In the genomic region with DNA sequence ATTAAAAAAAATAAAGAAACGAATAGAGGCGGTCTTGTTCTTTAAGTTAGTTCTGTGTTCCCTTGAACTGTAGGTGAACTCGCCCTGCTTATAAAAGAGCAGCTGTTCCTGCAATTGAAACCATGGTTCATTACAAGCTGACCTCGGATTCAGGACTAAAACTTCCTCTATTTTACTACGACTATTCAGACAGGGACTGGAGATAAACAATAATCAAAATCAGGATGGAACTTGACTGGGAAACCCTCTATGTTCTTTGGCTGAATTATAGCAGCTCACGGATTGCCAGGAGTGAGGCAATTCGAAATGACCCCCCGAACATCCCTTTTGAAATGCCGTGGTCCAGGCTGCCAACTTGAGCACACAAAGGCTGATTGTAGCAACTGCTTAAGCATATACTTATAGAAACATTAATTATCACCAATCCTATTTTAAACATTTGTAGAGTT, we compare ENCODE assay signal across 13 mouse cellular contexts.
DNase-seq lines count a peak whose midpoint lies in the region; ATAC-seq lines count a peak whose summit lies in the region.
"Had no signal": no experiment of that assay in that cellular context is flagged by ENCODE, and none has a peak within 500 bp of the region (broad histone marks: within the 10 kb centered on the region; RNA-seq: fewer than 3 reads in every experiment).

No protein-coding gene starts in this region.

- no peak overlapping the region for H3K27ac ChIP-seq in limb, embryonic 11.5 days (replicated peaks; ENCODE audit: low read depth, low read length)
- no peak overlapping the region for H3K27ac ChIP-seq in limb, embryonic 10.5 days
- no peak overlapping the region; the same call in 1 of the 2 replicates for H3K27ac ChIP-seq in embryonic facial prominence, embryonic 14.5 days (replicated peaks; ENCODE audit: low read depth, low read length)
- no peak overlapping the region for H3K27ac ChIP-seq in neural tube, embryonic 12.5 days
- H3K27ac ChIP-seq: left cerebral cortex, adult 2 months; liver, embryonic 15.5 days had no signal

- no peak for ATAC-seq in limb, embryonic 11.5 days (ENCODE audit: insufficient number of reproducible peaks, low FRiP score, low TSS enrichment, low read depth)
- ATAC-seq in embryonic facial prominence, embryonic 14.5 days (ENCODE audit: low read depth), result peak; percentile 57; the same call in 1 of the 2 replicates
- peak; percentile 72 for ATAC-seq in neural tube, embryonic 12.5 days (ENCODE audit: low FRiP score, low read depth)
- ATAC-seq in inflammation-experienced regulatory T-cells, adult 6 months, result no peak

- no peaks in the 10 kb centered on the region for H3K4me1 ChIP-seq in limb, embryonic 11.5 days (ENCODE audit: control insufficient read depth, insufficient read depth, low read length)
- H3K4me1 ChIP-seq in limb, embryonic 10.5 days, result no peaks in the 10 kb centered on the region
- no peaks in the 10 kb centered on the region for H3K4me1 ChIP-seq in embryonic facial prominence, embryonic 14.5 days (ENCODE audit: control insufficient read depth, insufficient read depth, low read length)
- no peaks in the 10 kb centered on the region for H3K4me1 ChIP-seq in neural tube, embryonic 12.5 days
- H3K4me1 ChIP-seq: liver, embryonic 15.5 days had no signal

- H3K9me3 ChIP-seq in limb, embryonic 11.5 days (ENCODE audit: control insufficient read depth, low read length), result no peaks in the 10 kb centered on the region
- H3K9me3 ChIP-seq in limb, embryonic 10.5 days (replicated peaks), result no peaks in the 10 kb centered on the region
- H3K9me3 ChIP-seq in embryonic facial prominence, embryonic 14.5 days (ENCODE audit: control insufficient read depth, low read length), result no peaks in the 10 kb centered on the region
- H3K9me3 ChIP-seq in neural tube, embryonic 12.5 days, result no peaks in the 10 kb centered on the region
- H3K9me3 ChIP-seq: liver, embryonic 15.5 days had no signal

- 64% methylated on average over 9 of the region's 9 CpGs for WGBS in limb, embryonic 11.5 days
- WGBS in limb, embryonic 10.5 days, result 76% methylated on average over 9 of the region's 9 CpGs
- 31% methylated on average over 9 of the region's 9 CpGs for WGBS in embryonic facial prominence, embryonic 14.5 days
- 21% methylated on average over 9 of the region's 9 CpGs for WGBS in neural tube, embryonic 12.5 days

- DNase-seq in limb, embryonic 11.5 days (ENCODE audit: low spot score), result peak; percentile 24
- DNase-seq in limb, embryonic 10.5 days (ENCODE audit: low spot score), result no peak
- peak; percentile 45 for DNase-seq in NIH3T3 (ENCODE audit: low read depth)
- peak; percentile 72 for DNase-seq in embryonic facial prominence, embryonic 14.5 days (ENCODE audit: low spot score)
- DNase-seq in right cerebral cortex, postnatal 36 days (ENCODE audit: low spot score in 2 of 2), result no peak
- DNase-seq in adrenal gland, adult 2 months, result no peak
- DNase-seq: cerebellum, adult 9-10 months; kidney, postnatal 25 days; thymus, postnatal 25 days had no signal

- no peaks in the 10 kb centered on the region for H3K36me3 ChIP-seq in limb, embryonic 11.5 days (ENCODE audit: control insufficient read depth, insufficient read depth, low read length)
- no peaks in the 10 kb centered on the region for H3K36me3 ChIP-seq in limb, embryonic 10.5 days
- H3K36me3 ChIP-seq in embryonic facial prominence, embryonic 14.5 days (ENCODE audit: control insufficient read depth, insufficient read depth, low read length), result no peaks in the 10 kb centered on the region
- H3K36me3 ChIP-seq in neural tube, embryonic 12.5 days, result no peaks in the 10 kb centered on the region
- H3K36me3 ChIP-seq: liver, embryonic 15.5 days had no signal

- no peak overlapping the region for H3K4me2 ChIP-seq in limb, embryonic 11.5 days (ENCODE audit: low read depth, severe bottlenecking)
- H3K4me2 ChIP-seq in embryonic facial prominence, embryonic 14.5 days (ENCODE audit: low read depth, low read length), result no peak overlapping the region
- H3K4me2 ChIP-seq in neural tube, embryonic 12.5 days (replicated peaks), result no peak overlapping the region
- H3K4me2 ChIP-seq: liver, embryonic 15.5 days had no signal

- H3K4me3 ChIP-seq in limb, embryonic 11.5 days (ENCODE audit: low read depth, low read length), result no peak overlapping the region
- H3K4me3 ChIP-seq in limb, embryonic 10.5 days, result no peak overlapping the region
- H3K4me3 ChIP-seq in embryonic facial prominence, embryonic 14.5 days (ENCODE audit: low read depth, low read length), result no peak overlapping the region
- H3K4me3 ChIP-seq in neural tube, embryonic 12.5 days, result no peak overlapping the region
- H3K4me3 ChIP-seq: left cerebral cortex, adult 2 months; liver, embryonic 15.5 days had no signal

- no peaks in the 10 kb centered on the region for H3K27me3 ChIP-seq in limb, embryonic 11.5 days (ENCODE audit: control insufficient read depth, insufficient read depth, low read length)
- H3K27me3 ChIP-seq in limb, embryonic 10.5 days (ENCODE audit: low read depth, poor library complexity, severe bottlenecking), result no peaks in the 10 kb centered on the region
- no peaks in the 10 kb centered on the region for H3K27me3 ChIP-seq in embryonic facial prominence, embryonic 14.5 days (replicated peaks; ENCODE audit: control insufficient read depth, insufficient read depth, low read length)
- no peaks in the 10 kb centered on the region for H3K27me3 ChIP-seq in neural tube, embryonic 12.5 days (replicated peaks)
- H3K27me3 ChIP-seq: liver, embryonic 15.5 days had no signal

- no peak overlapping the region for H3K9ac ChIP-seq in limb, embryonic 11.5 days (ENCODE audit: low read length)
- no peak overlapping the region for H3K9ac ChIP-seq in embryonic facial prominence, embryonic 14.5 days (ENCODE audit: low read depth, low read length)
- no peak overlapping the region for H3K9ac ChIP-seq in neural tube, embryonic 12.5 days
- H3K9ac ChIP-seq: liver, embryonic 15.5 days had no signal

Comparison
In these comparisons a context has a peak if more than half of its experiments do, and no peak if none do; other contexts are left out.
1. DNase-seq: peak in limb, embryonic 11.5 days (single experiment), NIH3T3 (single experiment) and embryonic facial prominence, embryonic 14.5 days (single experiment); none in limb, embryonic 10.5 days (single experiment), right cerebral cortex, postnatal 36 days (0 of 2) and adrenal gland, adult 2 months (single experiment).
2. ATAC-seq: peak in embryonic facial prominence, embryonic 14.5 days (single experiment) and neural tube, embryonic 12.5 days (single experiment); none in limb, embryonic 11.5 days (single experiment) and inflammation-experienced regulatory T-cells, adult 6 months (single experiment).